Mouse (Mus musculus) MEL (cell line): Measurements from ENCODE around the gene Lhfpl5. TPM values are rescaled to one million over a fixed set of nuclear protein-coding genes. Genes with fewer than 3 reads are reported as not detected.
A peak's percentile ranks its signal among the peaks of the same experiment; 100 is the strongest.

Source experiments
- DNase-seq: peaks from one replicate; pipeline ENCODE4 v3.0.0; 2011; ENCODE audit warnings: low read depth, low spot score
- H3K27ac ChIP-seq: 2 replicates; pipeline ENCODE4 v1.5.1; 2012; ENCODE audit warnings: low read depth, mild to moderate bottlenecking, control low read depth, low read length, moderate library complexity; ENCODE audit not compliant: control insufficient read depth
- H3K27me3 ChIP-seq, 2 experiments: fragments of 150-350 bp in 1 of 2; sonication (generic) in 1 of 2; 2 replicates each; pipeline ENCODE4 v1.6.1; 2012; ENCODE audit warnings: low read length in 2 of 2, mild to moderate bottlenecking in 2 of 2, improper control_type of control experiment in 1 of 2, moderate library complexity in 1 of 2; ENCODE audit not compliant: insufficient read depth in 2 of 2, control insufficient read depth in 1 of 2
- H3K36me3 ChIP-seq, 2 experiments: 2 replicates each; pipeline ENCODE4 v1.6.1; 2012 to 2014; ENCODE audit warnings: low read length in 2 of 2, improper control_type of control experiment in 1 of 2, inconsistent platforms in 1 of 2, mild to moderate bottlenecking in 1 of 2; ENCODE audit not compliant: insufficient read depth in 2 of 2, control insufficient read depth in 1 of 2
- H3K4me1 ChIP-seq, 2 experiments: fragments of 150-350 bp in 1 of 2; sonication (generic) in 1 of 2; 2 replicates each; pipeline ENCODE4 v1.6.1; 2012; ENCODE audit warnings: low read length in 2 of 2, improper control_type of control experiment in 1 of 2, mild to moderate bottlenecking in 1 of 2; ENCODE audit not compliant: insufficient read depth in 2 of 2, control insufficient read depth in 1 of 2
- H3K4me3 ChIP-seq, 2 experiments: fragments of 150-350 bp in 1 of 2; sonication (generic) in 1 of 2; 2 replicates each; pipeline ENCODE4 v1.5.1; 2012; ENCODE audit warnings: low read depth in 2 of 2, low read length in 2 of 2, mild to moderate bottlenecking in 2 of 2, moderate library complexity in 2 of 2, control low read depth in 1 of 2, improper control_type of control experiment in 1 of 2; ENCODE audit not compliant: control insufficient read depth in 1 of 2, insufficient read depth in 1 of 2
- H3K79me2 ChIP-seq: 2 replicates; pipeline ENCODE4 v1.6.1; 2012; ENCODE audit warnings: mild to moderate bottlenecking, low read length, moderate library complexity; ENCODE audit not compliant: control insufficient read depth, poor library complexity, insufficient read depth
- H3K9ac ChIP-seq: 2 replicates; pipeline ENCODE4 v1.6.1; 2012; ENCODE audit warnings: low read depth, mild to moderate bottlenecking, control low read depth, low read length, moderate library complexity; ENCODE audit not compliant: control insufficient read depth, poor library complexity, severe bottlenecking
- H3K9me3 ChIP-seq: fragments of 150-350 bp; sonication (generic); replicated peaks from 2 replicates; pipeline ENCODE4 v1.6.1; 2012; ENCODE audit warnings: mild to moderate bottlenecking, low read length, improper control_type of control experiment, moderate library complexity; ENCODE audit not compliant: insufficient read depth
- BHLHE40 ChIP-seq: IDR thresholded peaks from 2 replicates; pipeline ENCODE4 v1.6.1; 2012; ENCODE audit warnings: low read depth, mild to moderate bottlenecking, inconsistent platforms, low read length, improper control_type of control experiment, borderline replicate concordance
- CHD1 ChIP-seq: IDR thresholded peaks from 2 replicates; pipeline ENCODE4 v1.6.1; 2012; ENCODE audit warnings: low read depth, mild to moderate bottlenecking, inconsistent platforms, low read length, improper control_type of control experiment
- CHD2 ChIP-seq: IDR thresholded peaks from 2 replicates; pipeline ENCODE4 v1.6.1; 2011; ENCODE audit warnings: low read length, improper control_type of control experiment
- CTCF ChIP-seq, 3 experiments: IDR thresholded peaks in 2 of 3; conservative IDR thresholded peaks in 1 of 3; 2 replicates each; pipeline ENCODE4 v1.5.1; 2011 to 2012; ENCODE audit warnings: low read length in 3 of 3, low read depth in 2 of 3, mild to moderate bottlenecking in 2 of 3, improper control_type of control experiment in 1 of 3, inconsistent platforms in 1 of 3, mixed read lengths in 1 of 3, moderate library complexity in 1 of 3; ENCODE audit not compliant: control insufficient read depth in 1 of 3, insufficient read depth in 1 of 3, poor library complexity in 1 of 3, severe bottlenecking in 1 of 3
- EP300 ChIP-seq, 2 experiments: IDR thresholded peaks; 2 replicates each; pipeline ENCODE4 v1.6.1; 2011; ENCODE audit warnings: improper control_type of control experiment in 2 of 2, low read length in 2 of 2, low read depth in 1 of 2, mild to moderate bottlenecking in 1 of 2
- GATA1 ChIP-seq: IDR thresholded peaks from 2 replicates; pipeline ENCODE4 v1.6.1; 2011; ENCODE audit warnings: low read depth, low read length, improper control_type of control experiment
- KAT2A ChIP-seq: conservative IDR thresholded peaks from 2 replicates; pipeline ENCODE4 v1.6.1; 2012; ENCODE audit warnings: low read depth, low read length, improper control_type of control experiment, inconsistent platforms
- MAZ ChIP-seq: IDR thresholded peaks from 2 replicates; pipeline ENCODE4 v1.6.1; 2012; ENCODE audit warnings: low read depth, mild to moderate bottlenecking, inconsistent platforms, low read length, improper control_type of control experiment
- MXI1 ChIP-seq: IDR thresholded peaks from 2 replicates; pipeline ENCODE4 v1.6.1; 2011; ENCODE audit warnings: mild to moderate bottlenecking, low read depth, low read length, improper control_type of control experiment
- MYB ChIP-seq: IDR thresholded peaks from 2 replicates; pipeline ENCODE4 v1.6.1; 2011; ENCODE audit warnings: mild to moderate bottlenecking, low read depth, low read length, improper control_type of control experiment
- NELFE ChIP-seq: IDR thresholded peaks from 2 replicates; pipeline ENCODE4 v1.6.1; 2011; ENCODE audit warnings: low read depth, low read length, improper control_type of control experiment
- POLR2A ChIP-seq, 2 experiments: IDR thresholded peaks; 2 replicates each; pipeline ENCODE4 v1.6.1; 2011 to 2012; ENCODE audit warnings: low read length in 2 of 2, mild to moderate bottlenecking in 2 of 2, control low read depth in 1 of 2, improper control_type of control experiment in 1 of 2, low read depth in 1 of 2, moderate library complexity in 1 of 2; ENCODE audit not compliant: control insufficient read depth in 1 of 2, insufficient read depth in 1 of 2, poor library complexity in 1 of 2
- POLR2AphosphoS2 ChIP-seq: IDR thresholded peaks from 2 replicates; pipeline ENCODE4 v1.6.1; 2011; ENCODE audit warnings: low read length, improper control_type of control experiment
- POLR2AphosphoS5 ChIP-seq: IDR thresholded peaks from 2 replicates; pipeline ENCODE4 v1.6.1; 2012; ENCODE audit warnings: low read depth, borderline replicate concordance, mild to moderate bottlenecking, inconsistent platforms, low read length, moderate library complexity, mixed read lengths
- RAD21 ChIP-seq: IDR thresholded peaks from 2 replicates; pipeline ENCODE4 v1.6.1; 2011; ENCODE audit warnings: mild to moderate bottlenecking, low read depth, low read length, improper control_type of control experiment
- SMC3 ChIP-seq: IDR thresholded peaks from 2 replicates; pipeline ENCODE4 v1.6.1; 2011; ENCODE audit warnings: low read depth, low read length, improper control_type of control experiment
- TAL1 ChIP-seq: IDR thresholded peaks from 2 replicates; pipeline ENCODE4 v1.6.1; 2012; ENCODE audit warnings: mild to moderate bottlenecking, inconsistent platforms, low read length, moderate library complexity, mixed read lengths
- TBP ChIP-seq: IDR thresholded peaks from 2 replicates; pipeline ENCODE4 v1.8.0; 2011; ENCODE audit warnings: low read depth, low read length, improper control_type of control experiment
- TCF12 ChIP-seq: IDR thresholded peaks from 2 replicates; pipeline ENCODE4 v1.6.1; 2014; ENCODE audit warnings: low read depth, mild to moderate bottlenecking, inconsistent platforms, low read length, improper control_type of control experiment, moderate library complexity
- UBTF ChIP-seq: IDR thresholded peaks from 2 replicates; pipeline ENCODE4 v1.6.1; 2012; ENCODE audit warnings: low read depth, mild to moderate bottlenecking, inconsistent platforms, low read length, improper control_type of control experiment, moderate library complexity, borderline replicate concordance; ENCODE audit not compliant: insufficient read depth
- ZC3H11A ChIP-seq: IDR thresholded peaks from 2 replicates; pipeline ENCODE4 v1.6.1; 2012; ENCODE audit warnings: low read depth, mild to moderate bottlenecking, inconsistent platforms, low read length, improper control_type of control experiment
- polyA plus RNA-seq, 2 experiments: library from polyadenylated mRNA; stranded (reverse) in 1 of 2; unstranded in 1 of 2; fragments of >175 nt in 1 of 2; fragments of >200 nt in 1 of 2; gene quantifications; 2 replicates each; pipeline versions ENCODE4 v1.2.1 to v1.2.4; 2012; ENCODE audit warnings: low replicate concordance in 2 of 2, low read depth in 1 of 2; ENCODE audit not compliant: insufficient read length in 2 of 2, insufficient read depth in 1 of 2, missing spikeins in 1 of 2
- total RNA-seq: library from RNA; depleted of rRNA; stranded (reverse); fragments of 300-350 nt; gene quantifications from 2 replicates; pipeline ENCODE4 v1.2.3, GENCODE M21; 2012

Gene Lhfpl5
- total and polyA plus RNA-seq, 3 experiments: 0.19 TPM; not detected in 2

GRCm38 (mm10) chr17:28546925-28547324, 28.5 kb upstream of the Lhfpl5 start:
- Histone ChIP-seq H3K9me3 (no peaks in the 10 kb centered on the region), H3K79me2 (no peaks in the 10 kb centered on the region), H3K36me3 (no peaks in the 10 kb centered on the region), H3K4me1 (no peaks in the 10 kb centered on the region), H3K27me3 (peaks cover 4 to 9% of the 10 kb centered on the region in 2 experiments), H3K9ac (no peak overlapping the region), H3K27ac (no peak overlapping the region), H3K4me3 (no peak overlapping the region)
- no peak for TF ChIP-seq POLR2AphosphoS5
- TF ChIP-seq SMC3: peak; percentile 41
- peak; percentile 35 for TF ChIP-seq RAD21
- TF ChIP-seq CTCF (IDR thresholded peaks at IDR 0.05 in 2 of 3, conservative IDR thresholded peaks at IDR 0.05 in 1 of 3; ENCODE audit: control insufficient read depth in 1 of 3, insufficient read depth in 1 of 3, low read depth in 2 of 3, low read length in 3 of 3, poor library complexity in 1 of 3, severe bottlenecking in 1 of 3): peak in 2 of 3 experiments; percentile 12 to 43; a peak in 2 of 6 replicates
- no peak for TF ChIP-seq NELFE
- DNase-seq: peak; percentile 16

GRCm38 (mm10) chr17:28548550-28548949, 26.9 kb upstream of the Lhfpl5 start:
- no peak for DNase-seq
- Histone ChIP-seq H3K79me2 (no peaks in the 10 kb centered on the region), H3K4me3 (no peak overlapping the region), H3K27ac (no peak overlapping the region), H3K27me3 (peaks cover 4 to 9% of the 10 kb centered on the region in 2 experiments), H3K9ac (no peak overlapping the region), H3K9me3 (no peaks in the 10 kb centered on the region), H3K36me3 (no peaks in the 10 kb centered on the region; a peak in 1 of 4 replicates), H3K4me1 (no peaks in the 10 kb centered on the region)
- TF ChIP-seq POLR2AphosphoS2 (no peak), EP300 (IDR thresholded peaks at IDR 0.05; ENCODE audit: low read depth in 1 of 2, low read length in 2 of 2) (no peak), CHD1 (no peak), POLR2AphosphoS5 (no peak), MAZ (no peak)

- no peak within 1 kb of the TSS for H3K9ac ChIP-seq
- no peaks in the 10 kb centered on the region for H3K9me3 ChIP-seq
Observed at GRCm38 (mm10) chr17:28549111-28549510, 26.3 kb upstream of the Lhfpl5 start, which contains the start of gene Clpsl2. TSS of gene Clpsl2 (plus strand) at chr17:28549411.

More at GRCm38 (mm10) chr17:28549111-28549510, 26.3 kb upstream of the Lhfpl5 start, which contains the start of gene Clpsl2:
- peaks cover 4 to 9% of the 10 kb centered on the region in 2 experiments for H3K27me3 ChIP-seq
- H3K4me3 ChIP-seq: no peak within 1 kb of the TSS
- DNase-seq: no peak
- H3K27ac ChIP-seq: no peak within 1 kb of the TSS
- TF ChIP-seq CHD1 (no peak), GATA1 (no peak), TBP (no peak), CHD2 (no peak), NELFE (no peak), KAT2A (no peak), RAD21 (no peak), MYB (no peak), TCF12 (no peak), POLR2A (IDR thresholded peaks at IDR 0.05; ENCODE audit: control insufficient read depth in 1 of 2, insufficient read depth in 1 of 2, low read depth in 1 of 2, low read length in 2 of 2, poor library complexity in 1 of 2) (no peak), ZC3H11A (no peak), EP300 (IDR thresholded peaks at IDR 0.05; ENCODE audit: low read depth in 1 of 2, low read length in 2 of 2) (no peak), POLR2AphosphoS2 (no peak), BHLHE40 (no peak), POLR2AphosphoS5 (no peak), TAL1 (no peak), UBTF (no peak), MXI1 (no peak), SMC3 (no peak)
- H3K4me1 ChIP-seq: no peaks in the 10 kb centered on the region
- H3K79me2 ChIP-seq: no peaks in the 10 kb centered on the region
- no peaks in the 10 kb centered on the region; a peak in 1 of 4 replicates for H3K36me3 ChIP-seq
